Mouse (Mus musculus): ENCODE measurements at regions not wholly inside any gene's neighbourhood (a gene's known extent, or its start where the extent isn't known, plus 50 kb on each side); places are given as distances from the start of the nearest gene placed in this dataset.
A peak's percentile ranks its signal among the peaks of the same experiment; 100 is the strongest.

DNA sequence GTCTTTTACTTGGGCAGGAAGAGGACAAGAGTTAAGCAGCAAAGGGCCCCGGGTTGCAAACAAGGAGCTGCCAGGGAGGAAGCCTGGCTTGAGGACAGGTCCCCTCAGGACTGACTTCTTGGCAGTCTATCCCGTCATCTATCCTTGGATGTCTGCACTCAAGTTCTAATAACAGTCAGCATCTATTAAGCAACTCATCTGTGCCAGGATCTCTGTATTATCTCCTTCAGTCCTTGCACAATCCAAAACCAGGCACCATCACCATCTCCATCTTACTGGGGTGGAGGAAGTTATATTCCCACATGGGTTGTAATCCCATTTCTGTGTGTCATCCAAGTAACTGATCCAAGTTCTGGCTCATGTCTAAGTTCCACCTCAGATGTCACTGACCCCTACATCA, 87.1 kb upstream of the Lifr start:
- no peak for DNase-seq (ENCODE audit: extremely low spot score in 1 of 2, low spot score in 1 of 2)

DNA sequence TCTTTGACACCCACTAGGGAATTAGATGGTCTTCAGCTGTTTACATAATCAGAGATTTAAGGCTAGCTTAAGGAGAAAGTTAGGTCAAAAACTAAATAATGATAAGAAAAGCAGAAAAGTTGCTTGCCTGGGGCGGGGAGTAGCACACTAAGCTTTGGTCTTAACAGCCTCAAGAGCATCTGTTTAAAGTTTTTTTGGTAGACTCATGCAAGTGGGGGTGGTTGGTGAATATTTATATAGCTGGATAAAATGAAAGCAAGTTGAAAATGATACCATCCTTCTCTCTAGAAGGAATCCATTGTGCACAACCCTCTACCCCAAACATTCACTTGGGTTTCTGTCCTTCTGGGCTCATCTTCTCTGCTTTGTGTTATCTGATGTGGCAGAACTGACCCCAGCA, 85.3 kb upstream of the Lifr start:
- peak in 1 of 2 experiments; percentile 54 for DNase-seq (ENCODE audit: extremely low spot score in 1 of 2, low spot score in 1 of 2)

DNA sequence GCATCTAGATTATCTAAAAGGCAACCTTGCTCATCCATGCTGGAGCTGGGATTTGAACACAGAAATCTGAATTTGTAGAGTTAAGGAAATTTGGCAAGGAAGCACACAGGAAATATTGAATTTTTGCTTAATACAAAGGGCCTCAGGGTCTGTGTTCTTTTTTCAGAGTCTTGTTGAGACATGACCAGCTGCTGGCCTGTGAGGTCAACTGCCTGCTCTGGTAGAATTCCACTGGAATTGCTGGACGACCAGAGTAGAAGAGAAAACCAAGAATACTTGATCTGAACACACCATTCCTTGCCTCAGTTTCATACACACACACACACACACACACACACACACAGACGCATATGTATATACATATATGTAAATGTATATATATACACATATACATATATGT, 84.1 kb upstream of the Lifr start:
- no peak for DNase-seq (ENCODE audit: extremely low spot score in 1 of 2, low spot score in 1 of 2)

DNA sequence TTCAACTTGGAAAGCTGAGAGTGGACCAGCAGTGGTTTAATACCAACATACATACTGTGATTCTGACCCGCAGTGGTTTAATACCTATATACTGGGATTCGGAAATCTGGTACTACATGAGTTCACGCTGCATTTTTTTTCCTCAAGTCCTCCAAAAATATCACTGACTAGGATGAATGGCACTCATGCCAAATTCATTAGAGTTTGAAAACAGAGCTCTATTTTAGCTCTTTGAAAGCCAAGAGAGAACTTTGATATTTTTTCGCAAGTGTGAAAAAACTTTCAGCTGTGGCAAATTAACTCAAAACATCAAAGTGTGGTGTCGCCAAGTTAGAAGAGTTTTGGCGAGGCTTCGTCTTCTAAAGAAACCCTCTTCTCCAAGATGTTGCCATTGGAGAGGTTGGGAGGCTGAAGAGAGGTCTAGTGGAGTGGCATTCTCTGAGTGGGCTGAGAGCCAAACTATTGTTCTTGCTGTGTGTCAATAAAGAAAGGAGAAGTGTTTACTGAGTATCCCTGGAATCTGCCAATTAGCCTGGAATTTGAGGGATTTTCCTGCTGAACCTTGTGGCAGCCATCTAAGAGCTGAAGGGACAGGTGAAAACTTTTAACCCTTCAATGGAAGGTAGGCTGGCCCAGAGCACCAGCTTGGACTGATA, 81.6 kb upstream of the Lifr start:
- DNase-seq (ENCODE audit: extremely low spot score in 1 of 2, low spot score in 1 of 2): peak in 1 of 2 experiments; percentile 42

DNA sequence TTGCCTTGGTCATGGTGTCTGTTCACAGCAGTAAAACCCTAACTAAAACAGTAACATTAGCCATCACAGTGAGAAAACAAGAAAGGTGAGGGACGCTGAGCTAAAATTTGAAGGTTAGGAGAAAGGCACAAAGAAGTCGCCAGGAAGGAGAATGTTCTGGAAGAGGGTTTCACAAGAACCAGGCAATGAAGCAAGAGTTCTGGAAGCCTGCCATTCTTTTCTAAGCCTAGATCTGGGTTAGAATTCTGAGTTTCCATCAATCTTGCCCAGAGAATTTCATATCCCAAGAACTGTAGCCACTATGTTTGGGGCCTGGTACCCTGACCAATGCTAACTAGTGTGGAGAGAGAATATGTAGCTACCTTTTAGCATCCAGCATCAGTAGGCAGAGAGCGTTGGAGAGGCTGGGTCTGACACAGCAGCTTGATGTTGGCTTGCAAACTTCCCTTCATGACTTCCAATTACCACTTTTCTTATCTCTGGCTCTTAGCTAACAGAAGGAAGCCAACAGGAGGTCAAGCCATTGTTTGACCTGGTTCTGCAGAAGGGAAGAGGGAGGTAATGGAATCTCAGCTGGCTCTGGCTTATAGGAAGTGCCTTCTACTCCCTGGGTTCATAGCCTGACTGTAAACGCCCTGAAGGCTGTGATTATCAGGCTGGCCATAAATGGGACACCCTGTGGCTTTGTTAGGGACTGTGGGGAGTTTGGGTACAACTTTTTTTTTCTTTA, 79.3 kb upstream of the Lifr start:
- no peak for DNase-seq (ENCODE audit: extremely low spot score in 1 of 2, low spot score in 1 of 2)

DNA sequence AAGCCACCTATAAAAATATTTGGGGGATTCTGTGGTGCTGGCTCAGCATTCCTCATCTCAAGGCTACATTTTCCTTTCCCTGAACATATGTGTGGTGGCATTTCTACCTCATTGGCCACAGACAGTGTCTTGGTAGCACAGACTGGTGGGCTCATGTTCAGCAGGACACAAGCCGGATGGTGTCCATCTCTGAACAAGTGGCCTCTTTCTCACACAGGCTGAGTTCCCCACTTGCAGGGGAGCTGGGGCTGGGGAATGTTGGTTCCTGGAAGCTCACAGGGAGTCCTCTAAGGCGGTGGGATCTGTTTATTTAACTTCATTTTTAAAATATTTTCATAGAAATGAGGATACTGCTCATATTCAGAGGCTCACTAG, 78.7 kb upstream of the Lifr start:
- DNase-seq (ENCODE audit: extremely low spot score in 1 of 2, low spot score in 1 of 2): no peak

DNA sequence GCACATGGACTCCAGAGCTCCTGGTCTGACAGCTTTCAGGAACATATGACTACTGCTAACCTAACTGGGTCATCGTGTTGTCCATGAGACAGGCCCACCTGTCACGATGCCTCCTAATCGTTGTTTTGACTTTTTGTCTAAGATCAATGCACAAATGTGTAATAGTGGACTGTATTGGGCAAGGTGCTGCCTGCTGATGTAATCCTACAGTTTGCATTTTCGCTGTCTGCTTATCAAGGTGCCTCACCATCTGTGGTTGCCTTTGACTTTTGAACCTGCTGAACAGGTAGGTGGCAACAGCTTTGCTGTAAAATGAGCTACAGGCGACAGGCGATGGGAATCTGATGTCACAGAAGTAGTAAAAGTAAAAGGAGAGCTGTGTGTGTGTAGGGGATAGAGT, 78.0 kb upstream of the Lifr start:
- no peak for DNase-seq (ENCODE audit: extremely low spot score in 1 of 2, low spot score in 1 of 2)

DNA sequence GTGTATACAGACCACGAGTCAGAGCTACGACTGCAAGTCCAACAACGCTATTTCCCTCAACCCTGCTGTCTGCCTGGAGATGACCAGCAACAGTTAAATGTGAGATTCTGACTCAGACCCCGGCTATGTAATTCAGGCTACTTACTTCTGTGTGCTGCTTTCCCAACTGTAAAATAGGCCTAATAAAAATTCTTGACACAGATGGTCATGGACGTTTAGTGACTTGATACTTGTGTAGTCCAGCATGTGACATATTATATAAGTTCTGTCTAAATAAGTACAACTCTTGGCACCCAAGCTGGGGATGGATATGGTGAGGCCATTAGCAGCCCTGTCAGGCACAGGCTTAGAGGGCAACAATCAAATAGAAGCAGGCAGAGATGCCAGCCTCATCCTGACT, 77.4 kb upstream of the Lifr start:
- DNase-seq (ENCODE audit: extremely low spot score in 1 of 2, low spot score in 1 of 2): no peak

DNA sequence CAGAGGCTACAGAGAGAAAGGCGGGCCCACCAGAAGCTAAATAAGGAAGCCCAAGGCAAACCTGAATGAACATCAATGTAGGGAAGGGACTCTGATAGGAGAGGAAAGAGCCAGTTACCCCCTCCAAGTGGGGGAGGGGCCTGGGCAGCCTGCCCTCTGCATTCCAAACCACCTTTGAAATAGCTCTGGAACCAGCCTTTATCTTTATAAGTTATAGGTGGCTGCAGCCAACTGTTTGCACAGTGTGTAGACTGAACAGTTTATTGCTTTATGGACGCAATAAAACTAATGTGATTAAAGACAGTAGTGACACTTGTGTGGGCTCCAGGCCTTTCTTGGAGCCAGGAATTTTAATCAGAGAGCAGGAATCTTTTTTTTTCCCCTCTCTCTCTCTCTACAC, 75.4 kb upstream of the Lifr start:
- DNase-seq (ENCODE audit: extremely low spot score in 1 of 2, low spot score in 1 of 2): no peak

DNA sequence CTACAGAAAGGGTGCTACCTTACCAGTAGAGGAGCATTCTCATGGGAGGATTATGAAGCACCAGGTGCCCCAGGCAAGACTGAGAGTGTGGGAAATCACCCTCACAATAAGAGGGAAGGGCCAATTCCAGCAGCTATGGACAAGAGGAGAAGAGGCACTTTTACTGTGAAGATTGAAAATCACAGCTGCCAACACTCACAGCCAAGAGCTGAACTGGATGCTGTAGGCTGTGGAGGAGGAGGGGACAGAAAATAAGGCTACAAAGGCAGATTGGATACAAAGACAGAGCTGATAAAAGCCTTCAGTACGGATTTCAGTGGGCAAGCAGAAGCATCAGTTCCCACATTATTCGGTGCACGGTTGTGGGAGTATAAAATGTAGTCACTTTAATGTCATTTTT, 74.4 kb upstream of the Lifr start:
- no peak for DNase-seq (ENCODE audit: extremely low spot score in 1 of 2, low spot score in 1 of 2)

DNA sequence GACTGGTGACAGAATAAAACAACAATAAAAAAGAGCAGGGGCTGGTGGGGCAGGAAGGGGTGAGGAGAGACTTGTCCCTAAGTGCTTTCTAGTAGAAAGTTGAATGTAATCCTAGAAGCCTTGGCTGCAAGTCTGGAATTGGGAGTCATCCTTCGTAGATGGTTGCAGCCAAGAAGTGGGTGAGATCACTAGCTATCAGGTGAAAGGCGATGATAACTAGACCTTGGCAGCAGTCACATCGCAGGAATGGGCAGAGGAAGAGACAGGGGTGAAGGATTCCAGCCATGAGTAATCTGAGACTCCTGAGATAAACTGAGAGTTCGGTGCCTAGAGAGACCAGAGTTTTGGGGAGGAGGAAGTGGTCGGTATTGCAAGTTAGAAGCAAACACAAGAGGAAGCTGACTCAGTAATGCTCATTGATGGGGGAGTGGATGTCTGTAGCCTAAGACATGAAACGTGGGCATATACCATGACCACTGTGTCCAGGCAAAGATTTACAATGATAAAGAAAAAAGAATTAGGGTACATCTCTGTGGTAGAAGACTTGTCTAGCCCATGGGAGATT, 73.1 kb upstream of the Lifr start:
- no peak for DNase-seq (ENCODE audit: extremely low spot score in 1 of 2, low spot score in 1 of 2)

DNA sequence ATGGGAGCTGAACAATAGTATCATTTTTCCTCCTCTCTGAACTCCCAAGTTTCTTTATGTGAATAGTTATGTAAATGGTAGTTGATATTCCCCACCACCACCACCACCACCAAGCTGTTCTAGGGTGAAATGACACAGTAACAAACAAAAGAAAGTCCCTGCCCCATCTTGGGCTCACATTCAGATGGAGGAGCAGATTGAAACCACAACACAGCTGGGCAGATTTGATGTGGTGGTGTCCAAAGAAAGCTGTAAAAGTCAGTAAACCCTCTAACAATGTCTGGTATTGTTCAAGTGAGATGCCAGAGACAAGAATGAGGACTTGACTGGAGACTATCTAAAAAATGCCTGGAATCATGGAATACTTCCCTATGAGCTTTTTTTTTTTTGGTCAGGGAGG, 67.8 kb upstream of the Lifr start:
- DNase-seq (ENCODE audit: extremely low spot score in 1 of 2, low spot score in 1 of 2): no peak

DNA sequence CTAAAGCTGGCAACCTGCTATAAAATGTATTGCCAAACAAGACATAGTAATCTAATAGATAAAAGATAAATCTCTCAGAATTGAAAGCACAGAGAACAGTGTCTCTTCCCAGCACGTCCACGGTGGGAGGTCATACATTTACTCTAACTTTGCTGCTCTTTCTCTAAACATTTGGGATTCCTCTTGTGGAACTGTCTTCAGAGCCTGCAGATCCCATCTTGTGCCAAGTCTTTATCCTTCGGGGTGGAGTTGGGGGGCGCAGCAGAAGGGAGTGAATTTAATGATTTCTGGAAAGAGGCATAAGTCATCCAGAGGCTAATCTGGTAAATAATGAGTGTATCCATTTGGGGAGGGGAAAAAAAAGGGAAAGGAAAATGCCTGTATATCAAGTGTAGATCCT, 65.2 kb upstream of the Lifr start:
- no peak for DNase-seq (ENCODE audit: extremely low spot score in 1 of 2, low spot score in 1 of 2)

DNA sequence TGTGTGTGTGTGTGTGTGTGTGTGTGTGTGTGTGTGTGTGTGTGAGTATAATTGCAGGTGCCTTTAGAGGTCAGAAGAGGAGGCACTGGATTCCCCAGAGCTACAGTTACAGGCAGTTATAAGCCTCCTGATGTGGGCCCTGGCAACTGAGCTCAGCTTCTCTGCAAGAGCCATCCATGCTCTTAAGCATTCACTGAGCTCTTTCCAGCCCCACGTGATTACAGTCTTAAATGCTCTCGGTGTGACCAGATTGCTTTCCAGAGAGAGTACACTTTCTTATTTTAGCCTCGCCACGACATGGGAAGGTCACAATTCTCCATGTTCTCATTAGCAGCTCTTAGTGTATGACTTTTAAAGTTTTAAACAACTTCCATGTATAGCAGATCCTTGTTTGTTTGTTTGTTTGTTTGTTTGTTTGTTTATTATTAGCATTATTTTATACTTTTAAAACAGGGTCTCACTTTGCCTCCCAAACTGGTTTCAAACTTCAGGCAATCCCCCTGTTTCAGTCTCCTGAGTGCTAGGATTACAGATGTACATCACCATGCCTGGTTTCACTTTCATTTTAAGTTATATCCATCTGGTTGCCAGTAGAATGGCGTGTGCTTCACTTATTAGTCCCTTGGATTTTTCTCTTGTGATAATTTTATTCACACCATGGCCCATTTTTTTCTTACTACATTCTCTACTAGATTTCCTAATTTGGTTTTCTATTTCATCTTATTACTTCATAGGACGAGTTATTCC, 58.9 kb upstream of the Lifr start:
- DNase-seq (ENCODE audit: extremely low spot score in 1 of 2, low spot score in 1 of 2): no peak

DNA sequence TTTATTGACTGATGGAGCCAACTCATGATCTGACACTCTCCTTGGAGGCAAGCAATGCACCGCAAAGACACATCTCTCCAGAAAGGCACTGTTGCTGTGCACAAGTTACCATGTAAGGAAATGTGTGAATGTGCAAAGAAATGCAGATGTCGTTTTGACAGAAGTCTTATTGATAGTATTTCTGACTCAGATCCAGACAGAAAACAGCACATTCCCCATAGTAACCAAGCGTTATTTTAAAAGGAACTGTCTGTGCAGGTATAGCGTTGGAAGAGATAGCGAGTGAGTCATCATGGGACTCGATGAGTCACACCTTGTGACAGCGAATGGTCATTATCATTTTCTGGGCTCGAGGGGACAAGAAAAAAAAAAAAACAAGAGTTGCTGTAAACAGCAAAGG, 52.9 kb upstream of the Lifr start:
- peak; percentile 28 to 54 for DNase-seq (ENCODE audit: extremely low spot score in 1 of 2, low spot score in 1 of 2)

DNA sequence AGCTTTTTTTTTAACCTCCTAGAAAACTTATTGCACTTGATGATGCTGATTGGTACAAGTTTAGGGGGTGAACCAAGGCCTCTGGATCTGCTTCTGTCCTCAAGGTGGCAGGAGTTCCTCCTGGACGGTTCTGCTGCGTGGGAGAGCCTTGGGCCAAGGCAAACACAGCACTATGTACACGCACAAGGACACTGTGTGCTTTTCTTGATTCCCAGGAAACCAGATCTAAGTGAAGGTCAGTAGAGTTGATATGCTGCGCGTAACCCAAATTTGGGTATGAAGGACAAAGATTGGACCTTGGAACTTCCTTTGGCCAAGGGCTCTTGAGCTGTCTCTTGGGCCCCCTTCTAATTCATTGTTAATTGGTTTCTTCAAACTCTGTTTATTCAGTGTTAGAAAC, 51.3 kb upstream of the Lifr start:
- no peak for DNase-seq (ENCODE audit: extremely low spot score in 1 of 2, low spot score in 1 of 2)

DNA sequence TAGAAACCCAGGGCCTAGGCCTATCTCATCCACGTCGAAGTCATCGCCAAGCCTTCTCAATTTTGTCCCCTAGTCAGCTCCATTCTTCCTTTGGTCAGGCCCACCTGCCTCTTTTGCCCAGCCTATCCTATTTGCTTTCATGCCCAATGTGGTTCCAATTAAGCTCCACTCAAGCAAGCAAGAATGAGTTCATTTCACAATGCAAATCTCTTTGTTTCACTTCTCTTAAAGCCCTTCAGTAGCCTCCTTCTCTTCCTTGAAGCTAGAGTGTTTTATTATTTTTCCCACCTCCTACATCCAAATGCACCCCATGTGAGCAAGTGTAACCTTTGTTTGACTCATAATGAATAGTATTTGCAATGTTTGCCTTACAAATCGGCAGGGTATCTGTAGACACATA, 50.6 kb upstream of the Lifr start:
- no peak for DNase-seq (ENCODE audit: extremely low spot score in 1 of 2, low spot score in 1 of 2)

Measured in frontal cortex, adult 2 months (tissue).